Mouse (Mus musculus) right cerebral cortex, postnatal 25 days (tissue): ENCODE results near the gene Dhx35.

Source experiments
- DNase-seq: peaks from one replicate; pipeline ENCODE4 v3.0.0; 2022

Gene Dhx35

GRCm38 (mm10) chr2:158815686-158816085, 21.1 kb downstream of the Dhx35 start:
- no peak for DNase-seq

- DNase-seq: no peak
Measured at GRCm38 (mm10) chr2:158816239-158816638, 21.6 kb downstream of the Dhx35 start.

GRCm38 (mm10) chr2:158817708-158818107, 23.1 kb downstream of the Dhx35 start:
- DNase-seq: no peak

DNA sequence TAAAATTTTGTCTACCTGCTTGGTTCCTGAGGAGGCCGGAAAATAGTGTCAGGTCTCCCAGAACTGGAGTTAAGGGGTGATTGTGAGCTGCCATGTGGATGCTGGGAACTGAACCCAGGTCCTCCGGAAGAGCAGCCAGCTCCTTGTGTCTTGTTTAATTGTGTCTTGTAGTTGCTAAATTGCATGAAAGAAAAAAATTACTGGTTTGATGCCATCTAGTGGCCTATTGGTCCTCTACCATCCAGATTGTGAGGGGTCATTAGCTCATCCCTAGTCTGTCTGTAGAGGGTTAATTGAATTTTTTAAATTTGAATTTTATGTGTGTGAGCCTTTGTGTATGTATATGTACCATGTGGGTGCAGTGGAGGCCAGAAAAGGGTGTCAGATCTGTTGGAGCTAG, 33.5 kb downstream of the Dhx35 start:
- DNase-seq: no peak

DNA sequence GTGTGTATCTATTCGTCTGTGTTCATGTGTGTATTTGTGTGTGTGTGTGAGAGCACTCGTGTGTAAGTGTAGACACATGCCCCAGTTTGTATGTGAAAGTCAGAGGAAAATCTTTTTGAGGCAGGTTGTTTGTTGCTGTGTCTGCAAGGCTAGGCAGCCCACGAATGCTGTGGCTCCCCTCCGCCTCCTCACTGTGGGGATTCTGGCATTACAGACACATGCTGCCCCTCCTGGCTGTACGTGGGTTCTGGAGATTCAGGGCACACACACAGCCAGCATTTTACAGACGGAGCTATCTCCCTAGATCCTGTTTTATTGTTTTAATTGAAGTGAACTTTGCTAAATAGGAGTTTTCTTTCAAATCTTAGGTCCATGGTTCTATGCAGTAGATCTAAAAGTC, 35.1 kb downstream of the Dhx35 start:
- DNase-seq: no peak

DNA sequence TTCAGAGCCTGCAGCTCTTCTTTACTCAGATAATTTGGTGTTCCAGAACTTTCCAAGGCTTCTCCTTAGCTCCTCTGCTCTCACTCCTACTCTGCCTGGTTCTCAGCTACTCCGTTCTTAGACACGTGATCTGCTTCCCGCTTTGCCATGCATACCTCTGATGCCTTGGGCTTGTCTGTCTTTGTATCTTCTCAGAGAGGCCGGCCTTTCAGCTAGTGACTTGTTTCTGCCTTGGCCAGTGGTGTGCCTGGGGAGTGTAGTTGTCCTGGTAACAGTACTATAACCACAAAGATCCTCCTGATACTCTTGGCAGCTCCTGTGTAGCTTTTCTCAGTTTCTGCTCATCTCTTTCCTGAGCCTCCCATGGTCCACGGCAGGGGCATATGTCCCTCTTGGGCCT, 38.6 kb downstream of the Dhx35 start:
- DNase-seq: no peak

- DNase-seq: no peak
Measured at GRCm38 (mm10) chr2:158833645-158834044, 39.0 kb downstream of the Dhx35 start.

DNA sequence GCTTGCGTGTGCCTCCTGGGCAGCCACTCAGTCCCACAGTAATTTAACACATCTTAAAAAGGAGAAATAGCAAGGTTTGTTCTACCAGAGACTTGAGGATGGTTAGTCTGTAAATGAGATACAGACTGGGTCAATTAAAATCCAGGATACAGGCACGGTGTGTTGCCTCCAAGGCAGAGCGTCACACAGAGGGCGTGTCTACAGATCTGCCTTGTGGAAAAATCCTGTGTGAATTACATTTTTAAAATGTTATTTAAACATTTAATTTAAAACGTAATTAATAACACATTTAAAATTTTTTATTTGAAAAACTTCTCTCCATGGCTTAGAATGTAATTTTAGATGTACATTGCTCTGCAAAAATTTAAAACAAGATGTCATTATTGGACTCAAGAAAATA, 48.7 kb downstream of the Dhx35 start:
- DNase-seq: no peak

- DNase-seq: no peak
Measured at GRCm38 (mm10) chr2:158845031-158845430, 50.4 kb downstream of the Dhx35 start.

DNA sequence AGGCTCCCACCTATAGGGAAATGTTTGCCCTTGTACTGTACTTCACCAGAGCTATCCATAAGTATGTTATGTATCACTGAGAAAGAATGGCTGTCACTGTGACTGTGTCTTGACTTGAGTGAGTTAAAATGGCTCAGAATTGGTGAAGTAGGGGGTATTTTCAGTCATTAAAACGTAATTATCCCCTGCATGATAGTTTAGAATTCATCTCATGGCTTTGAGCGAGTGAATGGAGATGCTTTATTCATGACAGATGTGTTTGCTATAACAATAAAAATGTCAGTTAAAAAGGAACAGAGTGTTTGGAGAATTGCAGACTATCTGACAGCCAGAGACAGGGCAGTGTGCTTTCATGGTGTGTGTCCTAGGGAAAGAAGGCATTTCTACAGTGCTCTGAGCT, 51.6 kb downstream of the Dhx35 start:
- DNase-seq: no peak

GRCm38 (mm10) chr2:158847991-158848390, 53.4 kb downstream of the Dhx35 start:
- DNase-seq: no peak

DNA sequence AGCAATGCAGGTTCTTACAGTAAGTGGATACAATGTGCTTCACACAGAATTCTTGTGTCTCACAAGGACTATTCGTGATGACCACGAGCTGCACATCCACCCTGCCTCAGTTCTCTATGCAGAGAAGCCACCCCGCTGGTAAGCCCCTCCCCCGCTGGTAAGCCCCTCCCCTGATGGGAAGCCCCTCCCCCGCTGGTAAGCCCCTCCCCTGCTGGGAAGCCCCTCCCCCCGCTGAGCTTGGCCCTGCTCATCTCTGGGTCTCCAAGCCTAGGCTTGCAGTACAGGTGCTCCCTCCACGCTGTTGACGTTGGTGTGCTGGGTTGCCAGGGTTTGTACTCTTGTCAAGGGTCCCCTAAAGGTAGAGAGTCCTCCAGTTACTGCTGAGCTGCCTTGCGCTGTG, 54.8 kb downstream of the Dhx35 start:
- DNase-seq: no peak

- no peak for DNase-seq
Measured at GRCm38 (mm10) chr2:158852579-158852978, 58.0 kb downstream of the Dhx35 start.

- DNase-seq: no peak
Measured at GRCm38 (mm10) chr2:158856896-158857499, 62.4 kb downstream of the Dhx35 start.

DNA sequence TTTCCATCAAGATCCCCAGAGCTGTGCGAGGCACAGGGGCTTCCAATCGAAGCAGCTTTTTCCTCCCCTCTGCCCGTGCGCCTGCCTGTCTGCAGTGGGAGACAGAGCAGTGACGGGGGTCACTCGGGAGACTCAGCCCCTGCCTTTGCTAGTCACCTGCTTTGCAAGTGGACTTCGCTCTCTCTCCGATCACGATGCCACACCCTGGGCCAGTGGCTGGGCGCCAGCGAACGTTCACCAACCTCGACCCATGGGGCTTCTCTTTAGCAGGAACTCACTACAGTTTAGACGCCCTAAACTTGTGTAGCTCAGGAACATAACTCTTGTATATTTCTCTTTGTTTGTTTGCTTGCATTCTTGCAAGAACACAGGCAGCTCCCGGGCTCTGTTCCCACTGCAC, 63.0 kb downstream of the Dhx35 start:
- no peak for DNase-seq

GRCm38 (mm10) chr2:158861115-158861514, 66.5 kb downstream of the Dhx35 start:
- DNase-seq: no peak

DNA sequence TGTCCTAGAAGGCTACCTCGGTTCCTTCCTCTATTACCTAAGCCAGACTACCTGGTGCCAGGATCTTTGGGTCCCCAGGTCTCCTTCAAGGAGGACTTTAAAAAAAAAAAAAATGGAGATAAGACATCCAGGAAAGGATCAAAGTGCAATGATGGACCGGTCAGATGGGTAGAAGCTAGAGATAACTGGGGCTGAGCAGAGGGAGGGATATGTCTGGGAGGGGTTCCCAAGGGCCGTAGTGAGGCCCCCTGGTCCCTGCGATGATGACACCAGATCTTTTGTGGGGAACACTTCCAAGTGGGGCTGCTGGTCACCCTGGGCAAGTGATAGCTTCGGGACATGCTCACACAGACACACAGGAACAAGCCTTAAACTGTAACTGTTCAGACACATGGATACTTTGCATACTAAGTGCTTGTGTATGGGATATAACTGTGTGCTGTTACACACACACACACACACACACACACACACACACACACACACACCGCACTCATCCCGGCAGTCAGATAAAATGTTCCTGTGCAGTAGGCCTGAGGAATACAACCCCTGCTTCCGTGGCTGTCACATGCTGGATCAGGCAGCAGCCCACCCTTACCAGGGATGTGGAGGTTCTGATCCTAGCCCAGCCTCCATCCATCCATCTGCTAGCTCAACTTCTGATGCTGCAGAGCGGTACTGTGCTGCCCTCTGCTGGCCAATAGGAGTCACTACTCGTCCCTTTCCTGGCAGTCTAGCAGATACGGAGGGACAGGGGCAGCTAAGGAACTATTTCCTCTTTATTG, 68.9 kb downstream of the Dhx35 start:
- peak; percentile 57 for DNase-seq

DNA sequence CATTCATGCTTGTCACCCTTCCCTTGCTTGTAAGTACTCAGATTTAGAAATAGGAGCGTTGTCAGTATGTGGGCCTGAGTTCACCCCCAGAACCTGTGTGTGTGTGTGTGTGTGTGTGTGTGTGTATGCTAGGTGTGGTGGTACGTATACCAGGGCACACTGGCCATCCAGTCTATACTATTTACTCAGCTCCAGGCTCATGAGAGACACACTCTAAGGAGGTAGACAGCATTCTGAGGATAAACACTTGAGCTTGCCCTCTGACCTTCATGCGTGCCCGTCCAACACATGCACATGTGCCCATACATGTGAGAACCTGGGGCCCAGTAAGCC, 69.5 kb downstream of the Dhx35 start:
- DNase-seq: no peak

- peak; percentile 68 for DNase-seq
Measured at GRCm38 (mm10) chr2:158865358-158865757, 70.8 kb downstream of the Dhx35 start.

GRCm38 (mm10) chr2:158886571-158886970, 92.0 kb downstream of the Dhx35 start:
- no peak for DNase-seq

GRCm38 (mm10) chr2:158888531-158888930, 93.9 kb downstream of the Dhx35 start:
- DNase-seq: no peak

DNA sequence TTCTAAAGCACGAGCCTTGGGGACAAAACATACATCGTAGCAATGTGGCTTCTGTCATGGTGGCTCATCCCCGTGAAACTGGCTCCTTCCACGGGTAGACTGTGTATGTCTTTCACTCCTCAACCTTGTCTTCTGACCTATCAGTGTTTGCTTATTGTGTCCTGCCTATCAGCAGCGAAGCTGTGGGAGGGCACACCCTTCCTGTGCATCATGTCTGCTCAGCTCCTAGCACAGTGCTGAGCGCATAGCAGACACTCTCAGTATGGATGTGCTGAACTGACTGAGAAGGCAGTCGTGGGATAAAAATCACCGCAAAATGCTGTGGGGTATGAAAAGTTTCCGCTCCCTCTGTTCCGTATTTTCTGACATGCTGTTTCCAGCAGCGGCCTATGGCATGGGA, 94.6 kb downstream of the Dhx35 start:
- no peak for DNase-seq

DNA sequence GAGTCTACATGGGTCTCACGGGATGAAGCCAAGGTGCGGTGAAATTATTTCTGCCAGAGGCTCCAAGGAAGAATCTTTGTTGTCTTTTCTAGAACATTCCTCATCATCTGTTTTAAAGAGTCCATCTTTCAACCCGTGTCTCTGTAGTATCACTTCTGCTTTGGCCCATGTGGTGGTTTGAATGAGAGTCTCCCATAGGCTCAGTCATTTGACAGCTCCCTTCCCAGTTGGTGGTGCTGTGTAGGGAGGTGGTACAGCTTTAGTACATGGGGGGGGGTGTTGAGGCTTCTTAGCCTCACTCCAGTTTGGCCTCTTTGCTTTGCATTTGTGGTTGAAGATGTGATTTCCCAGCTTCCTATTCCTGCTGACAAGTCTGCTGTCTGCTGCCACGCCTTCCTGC, 96.7 kb downstream of the Dhx35 start:
- no peak for DNase-seq

- DNase-seq: no peak
Measured at GRCm38 (mm10) chr2:158893171-158893853, 98.7 kb downstream of the Dhx35 start.
